Mouse (Mus musculus): ENCODE results near the gene Rab8a. TPM values are rescaled to one million over a fixed set of nuclear protein-coding genes. Genes with fewer than 3 reads are reported as not detected.

Rab8a gene
- 42.4 and 62.1 TPM in 2 replicates for polyA plus RNA-seq (2021; fragmentation: Nextera tagmentation)
- long read RNA-seq, experiment 1, full-length matches to known transcripts, result 333 of 361 reads
- long read RNA-seq, experiment 1, partial matches to known transcripts, result 15 of 361 reads
- long read RNA-seq, experiment 1, other reads (novel, unspliced or antisense), result 13 of 361 reads
- long read RNA-seq, experiment 2, full-length matches to known transcripts, result 64 of 87 reads
- long read RNA-seq, experiment 2, partial matches to known transcripts, result 10 of 87 reads
- long read RNA-seq, experiment 2, other reads (novel, unspliced or antisense), result 13 of 87 reads

GRCm38 (mm10) chr8:72160707-72161697 is at the start of gene Rab8a:
Gene Rab8a (plus strand): TSS chr8:72161200.

GRCm38 (mm10) chr8:72134756-72135445 is 26.1 kb upstream of the Rab8a start, which contains the start of gene Tpm4:
Gene Tpm4 (plus strand): TSS chr8:72134975.

GRCm38 (mm10) chr8:72189417-72190214 is 28.6 kb downstream of the Rab8a start, which contains the start of gene Hsh2d:
Gene Hsh2d (plus strand): TSS chr8:72189638.

GRCm38 (mm10) chr8:72212751-72213150 is 51.8 kb downstream of the Rab8a start, which contains the start of gene Cib3:
Gene Cib3 (minus strand): TSS chr8:72212837.

GRCm38 (mm10) chr8:72213536-72213935 is 52.5 kb downstream of the Rab8a start, which contains the start of gene Gm11034:
Gene Gm11034 (minus strand): TSS chr8:72213636.

GRCm38 (mm10) chr8:72219541-72220363 is 58.8 kb downstream of the Rab8a start, which contains the start of gene Fam32a:
Gene Fam32a (plus strand): TSS chr8:72219730.

Other genes with a start within 250 kb of the Rab8a start
- 11.0 and 11.6 TPM in 2 replicates for gene Zfp961, start 210.2 kb upstream of the Rab8a start, polyA plus RNA-seq (2021; fragmentation: Nextera tagmentation)
- 0.08 TPM in 1 of 2 replicates, not detected in the other for gene Cyp4f18, start 151.6 kb upstream of the Rab8a start, polyA plus RNA-seq (2021; fragmentation: Nextera tagmentation)
- gene Olfr372, start 120.0 kb upstream of the Rab8a start, polyA plus RNA-seq (2021; fragmentation: Nextera tagmentation), result not detected in 2 replicates
- gene Olfr373, start 78.0 kb upstream of the Rab8a start, polyA plus RNA-seq (2021; fragmentation: Nextera tagmentation), result not detected in 2 replicates
- not detected in 2 replicates for gene Olfr374, start 54.2 kb upstream of the Rab8a start, polyA plus RNA-seq (2021; fragmentation: Nextera tagmentation)
- gene Tpm4, start 26.2 kb upstream of the Rab8a start, polyA plus RNA-seq (2021; fragmentation: Nextera tagmentation), result 25.2 and 27.4 TPM in 2 replicates
- gene Hsh2d, start 28.4 kb downstream of the Rab8a start, polyA plus RNA-seq (2021; fragmentation: Nextera tagmentation), result 0.16 TPM in 1 of 2 replicates, not detected in the other
- not detected in 2 replicates for gene Cib3, start 51.6 kb downstream of the Rab8a start, polyA plus RNA-seq (2021; fragmentation: Nextera tagmentation)
- gene Gm11034, start 52.4 kb downstream of the Rab8a start, polyA plus RNA-seq (2021; fragmentation: Nextera tagmentation), result not detected in 2 replicates
- 48.0 and 64.8 TPM in 2 replicates for gene Fam32a, start 58.5 kb downstream of the Rab8a start, polyA plus RNA-seq (2021; fragmentation: Nextera tagmentation)
- 80.9 and 92.7 TPM in 2 replicates for gene Ap1m1, start 78.8 kb downstream of the Rab8a start, polyA plus RNA-seq (2021; fragmentation: Nextera tagmentation)
- gene Gm10282, start 144.1 kb downstream of the Rab8a start, polyA plus RNA-seq (2021; fragmentation: Nextera tagmentation), result 7.1 and 8.5 TPM in 2 replicates
- gene Klf2, start 157.8 kb downstream of the Rab8a start, polyA plus RNA-seq (2021; fragmentation: Nextera tagmentation), result 0.70 and 14.4 TPM in 2 replicates

Measured in left cerebral cortex, adult 6 months (tissue).